ENCODE assay signal across 11 mouse cellular contexts in the genomic region with DNA sequence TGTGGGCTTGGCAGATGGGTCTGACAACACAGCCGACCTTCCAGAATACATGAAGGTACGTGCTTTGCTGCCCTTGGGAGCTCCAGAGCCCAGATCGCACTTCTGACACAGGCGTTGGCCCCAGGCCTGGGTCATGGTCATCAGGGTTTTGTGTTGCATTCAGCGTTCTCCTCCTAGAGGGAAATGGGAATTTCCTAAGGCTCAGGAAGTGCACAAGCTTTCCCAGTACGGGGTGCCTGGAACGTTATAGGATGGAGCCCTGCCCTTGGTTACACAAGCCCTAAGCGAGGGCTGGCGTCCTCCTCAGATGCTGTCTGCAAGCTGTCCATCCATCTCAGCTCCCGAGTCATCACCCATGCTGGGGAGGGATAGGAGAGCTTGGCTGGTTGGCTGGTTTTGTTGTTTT. TPM values are rescaled to one million over a fixed set of nuclear protein-coding genes. Genes with fewer than 3 reads are reported as not detected.
DNase-seq lines count a peak whose midpoint lies in the region; ATAC-seq lines count a peak whose summit lies in the region.
"Had no signal": no experiment of that assay in that cellular context is flagged by ENCODE, and none has a peak within 500 bp of the region (broad histone marks: within the 10 kb centered on the region; RNA-seq: fewer than 3 reads in every experiment).

No protein-coding gene starts in this region.

- ATAC-seq in heart, embryonic 14.5 days (ENCODE audit: insufficient number of reproducible peaks, insufficient read depth, low FRiP score, low read depth), result no peak
- ATAC-seq in midbrain, embryonic 16.5 days, result no peak
- no peak for ATAC-seq in forebrain, embryonic 13.5 days
- ATAC-seq: activated CD4-positive, CD25-positive, alpha-beta regulatory T cell, adult 4 months; midbrain, embryonic 15.5 days had no signal

- H3K27ac ChIP-seq in heart, embryonic 14.5 days (replicated peaks in 1 of 2; ENCODE audit: control insufficient read depth in 1 of 2, insufficient read depth in 1 of 2, low read depth in 2 of 2, low read length in 2 of 2), result peak overlapping the region in 1 of 2 experiments; percentile 59; a peak in 1 of 4 replicates
- H3K27ac ChIP-seq in midbrain, embryonic 16.5 days (ENCODE audit: low read length), result no peak overlapping the region
- H3K27ac ChIP-seq in forebrain, embryonic 13.5 days, result no peak overlapping the region
- H3K27ac ChIP-seq: limb, embryonic 12.5 days; midbrain, embryonic 15.5 days had no signal

- H3K4me1 ChIP-seq in heart, embryonic 14.5 days (ENCODE audit: control insufficient read depth in 2 of 2, insufficient read depth in 2 of 2, low read length in 2 of 2), result peaks cover 52 to 79% of the 10 kb centered on the region in 2 experiments
- H3K4me1 ChIP-seq in midbrain, embryonic 16.5 days (ENCODE audit: control insufficient read depth, insufficient read depth, low read length), result peaks cover 10% of the 10 kb centered on the region
- peaks cover 9% of the 10 kb centered on the region for H3K4me1 ChIP-seq in forebrain, embryonic 13.5 days

- peak; percentile 25 for DNase-seq in kidney, adult 18-20 months
- DNase-seq in kidney, adult 11 months, result no peak
- peak; percentile 73 for DNase-seq in NIH3T3 (ENCODE audit: low read depth)
- peak; percentile 63 for DNase-seq in cerebellum, adult 8-10 months
- no peak for DNase-seq in adipocyte (ENCODE audit: low spot score)

- H3K27me3 ChIP-seq in heart, embryonic 14.5 days (ENCODE audit: control insufficient read depth, insufficient read depth, low read length), result no peaks in the 10 kb centered on the region
- no peaks in the 10 kb centered on the region for H3K27me3 ChIP-seq in midbrain, embryonic 16.5 days (ENCODE audit: control insufficient read depth, insufficient read depth, low read depth, low read length)
- no peaks in the 10 kb centered on the region for H3K27me3 ChIP-seq in forebrain, embryonic 13.5 days
- H3K27me3 ChIP-seq: limb, embryonic 12.5 days; midbrain, embryonic 15.5 days had no signal

- 72% methylated on average over 10 of the region's 10 CpGs for WGBS in heart, embryonic 14.5 days
- WGBS in midbrain, embryonic 16.5 days, result 84% methylated on average over 10 of the region's 10 CpGs
- 90% methylated on average over 10 of the region's 10 CpGs for WGBS in forebrain, embryonic 13.5 days

- 0 out of 2 replicates have a peak overlapping the region, but pooled peaks have one; percentile 41 for H3K9ac ChIP-seq in heart, embryonic 14.5 days (ENCODE audit: low read length)
- no peak overlapping the region for H3K9ac ChIP-seq in midbrain, embryonic 16.5 days (ENCODE audit: low read depth, low read length)
- H3K9ac ChIP-seq in forebrain, embryonic 13.5 days, result no peak overlapping the region
- H3K9ac ChIP-seq: limb, embryonic 12.5 days; midbrain, embryonic 15.5 days had no signal

- H3K36me3 ChIP-seq in heart, embryonic 14.5 days (ENCODE audit: control insufficient read depth, insufficient read depth, low read length), result peaks cover 7% of the 10 kb centered on the region; the same call in 1 of the 2 replicates
- H3K36me3 ChIP-seq in midbrain, embryonic 16.5 days (ENCODE audit: control insufficient read depth, insufficient read depth, low read length), result peaks cover 3% of the 10 kb centered on the region
- H3K36me3 ChIP-seq in forebrain, embryonic 13.5 days (ENCODE audit: poor library complexity, severe bottlenecking), result peaks cover 18% of the 10 kb centered on the region
- H3K36me3 ChIP-seq: midbrain, embryonic 15.5 days had no signal

- H3K4me2 ChIP-seq in heart, embryonic 14.5 days (ENCODE audit: low read length), result no peak overlapping the region
- no peak overlapping the region for H3K4me2 ChIP-seq in midbrain, embryonic 16.5 days (ENCODE audit: low read length)
- H3K4me2 ChIP-seq in forebrain, embryonic 13.5 days, result no peak overlapping the region
- H3K4me2 ChIP-seq: limb, embryonic 12.5 days; midbrain, embryonic 15.5 days had no signal

- no peak overlapping the region for H3K4me3 ChIP-seq in heart, embryonic 14.5 days (ENCODE audit: control insufficient read depth in 1 of 2, insufficient read depth in 1 of 2, low read depth in 1 of 2, low read length in 2 of 2)
- no peak overlapping the region for H3K4me3 ChIP-seq in midbrain, embryonic 16.5 days (ENCODE audit: low read depth, low read length)
- no peak overlapping the region for H3K4me3 ChIP-seq in forebrain, embryonic 13.5 days
- H3K4me3 ChIP-seq: limb, embryonic 12.5 days; midbrain, embryonic 15.5 days had no signal

- H3K9me3 ChIP-seq in heart, embryonic 14.5 days (ENCODE audit: control insufficient read depth, low read length), result no peaks in the 10 kb centered on the region
- H3K9me3 ChIP-seq in midbrain, embryonic 16.5 days (replicated peaks; ENCODE audit: control insufficient read depth, low read length, poor library complexity, severe bottlenecking), result no peaks in the 10 kb centered on the region
- no peaks in the 10 kb centered on the region for H3K9me3 ChIP-seq in forebrain, embryonic 13.5 days (replicated peaks)
- H3K9me3 ChIP-seq: limb, embryonic 12.5 days; midbrain, embryonic 15.5 days had no signal

RNA-seq across cellular contexts. Expression of a gene that starts 23.2 kb away (rescaled TPM):
- polyA plus RNA-seq in heart, embryonic 14.5 days (2014; fragmentation: Nextera tagmentation; extraction: Ambion mirVana), result 13.0 and 13.5 TPM in 2 replicates
- 156 and 158 TPM in 2 replicates for polyA plus RNA-seq in midbrain, embryonic 16.5 days (2015; fragmentation: Nextera tagmentation; extraction: Ambion mirVana)
- 66.9 and 75.0 TPM in 2 replicates for polyA plus RNA-seq in forebrain, embryonic 13.5 days (2015; fragmentation: Nextera tagmentation; extraction: Ambion mirVana)

Comparison
In these comparisons a context has a peak if more than half of its experiments do, and no peak if none do; other contexts are left out.
1. DNase-seq: peak in kidney, adult 18-20 months (single experiment), NIH3T3 (single experiment) and cerebellum, adult 8-10 months (single experiment); none in kidney, adult 11 months (single experiment) and adipocyte (single experiment).